Mouse (Mus musculus): ENCODE results near the gene Senp8. TPM values are rescaled to one million over a fixed set of nuclear protein-coding genes. Genes with fewer than 3 reads are reported as not detected.
"Not testable (repeated sequence)": the region's sequence is repeated elsewhere in the genome, so short reads cannot be mapped to it uniquely, and the experiment has no call there.

The Senp8 gene
- 10.2 and 10.6 TPM in 2 replicates for polyA plus RNA-seq (2015; fragmentation: Nextera tagmentation; extraction: Ambion mirVana)

DNA sequence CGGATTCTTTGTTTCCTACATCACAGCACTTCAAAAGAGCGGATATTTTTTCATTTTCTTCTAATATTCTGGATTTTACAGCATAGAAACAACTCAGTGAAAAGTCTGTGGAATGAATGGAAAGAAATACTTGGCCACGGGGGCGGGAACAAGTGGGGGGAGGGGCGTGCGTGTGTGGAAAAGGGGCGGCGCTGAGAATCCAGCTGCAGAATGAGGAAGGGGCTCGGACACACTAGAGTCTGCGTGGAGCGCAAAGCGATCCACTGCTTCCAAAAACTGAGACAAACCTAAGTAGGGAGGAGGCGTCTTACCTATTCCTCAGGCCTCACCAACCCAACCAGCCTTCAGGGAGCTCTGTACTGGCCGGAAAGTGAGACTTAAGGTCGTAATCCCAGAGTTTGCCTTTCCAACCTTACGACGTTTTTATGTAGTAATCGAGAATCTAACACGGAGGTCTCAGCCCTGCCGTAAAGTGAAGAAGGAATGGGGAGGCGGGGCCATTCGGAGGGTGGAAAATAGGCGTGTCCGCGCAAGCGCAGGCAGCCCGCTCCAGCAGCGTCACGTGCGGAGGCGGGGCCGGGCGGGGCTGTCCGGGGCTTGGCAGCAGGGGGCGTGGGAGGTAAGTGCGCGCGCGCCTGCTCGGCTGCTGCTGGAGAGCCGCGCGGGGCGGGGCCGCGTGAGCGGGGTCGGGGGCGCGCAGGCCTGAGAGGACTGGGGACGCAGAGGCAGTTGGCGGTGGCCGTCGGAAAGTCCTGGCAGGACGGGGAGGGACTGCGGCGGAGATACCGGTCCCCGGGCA, at the start of gene Senp8, which contains the start of gene Myo9a:
Gene Senp8, minus strand, starts transcription at position 444 of the 799 bp plus-strand sequence.
Gene Myo9a, plus strand, starts transcription at position 630 of the 799 bp plus-strand sequence.
- ATAC-seq (replicated peaks; ENCODE audit: extremely low read depth, insufficient read depth, low FRiP score): peak; percentile 95
- Histone ChIP-seq H3K4me3 (ENCODE audit: low read length) (peak within 1 kb of the TSS; percentile 83), H3K4me1 (ENCODE audit: control insufficient read depth, insufficient read depth, low read length) (peaks cover 16% of the 10 kb centered on the region), H3K36me3 (ENCODE audit: control insufficient read depth, insufficient read depth) (no peaks in the 10 kb centered on the region), H3K9ac (ENCODE audit: low read length) (peak within 1 kb of the TSS; percentile 84), H3K9me3 (replicated peaks; ENCODE audit: control insufficient read depth, low read length) (no peaks in the 10 kb centered on the region), H3K27ac (ENCODE audit: low read length) (peak within 1 kb of the TSS; percentile 95), H3K4me2 (ENCODE audit: low read depth, low read length) (peak within 1 kb of the TSS; percentile 89), H3K27me3 (ENCODE audit: control insufficient read depth, insufficient read depth, low read length) (no peaks in the 10 kb centered on the region)
- under 1% methylated on average over 58 of the region's 59 CpGs for WGBS

DNA sequence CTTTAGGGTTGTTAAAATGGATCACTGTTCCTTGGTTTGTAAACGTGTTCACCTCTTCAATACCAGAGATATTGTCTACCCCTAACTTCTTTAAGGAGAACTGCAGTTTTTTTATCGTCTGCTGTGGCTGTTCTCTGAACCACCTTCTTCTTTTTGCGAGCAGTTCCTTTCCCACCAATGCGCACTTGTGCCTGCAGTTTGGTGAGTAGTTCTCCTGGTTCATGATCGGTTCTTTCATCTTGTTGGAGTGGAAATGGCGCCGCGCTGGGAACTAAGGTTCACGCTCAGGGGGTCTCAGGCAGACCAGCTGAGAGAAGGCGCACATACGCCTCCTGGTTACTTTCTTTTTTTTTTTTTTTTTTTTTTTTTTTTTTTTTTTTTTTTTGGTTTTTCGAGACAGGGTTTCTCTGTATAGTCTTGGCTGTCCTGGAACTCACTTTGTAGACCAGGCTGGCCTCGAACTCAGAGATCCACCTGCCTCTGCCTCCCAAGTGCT, 16.5 kb upstream of the Senp8 start:
- H3K27me3 ChIP-seq (ENCODE audit: control insufficient read depth, insufficient read depth, low read length); H3K9ac ChIP-seq (ENCODE audit: low read length); H3K4me2 ChIP-seq (ENCODE audit: low read depth, low read length); H3K36me3 ChIP-seq (ENCODE audit: control insufficient read depth, insufficient read depth); H3K9me3 ChIP-seq (replicated peaks; ENCODE audit: control insufficient read depth, low read length); H3K27ac ChIP-seq (ENCODE audit: low read length); ATAC-seq (replicated peaks; ENCODE audit: extremely low read depth, insufficient read depth, low FRiP score); H3K4me3 ChIP-seq (ENCODE audit: low read length); H3K4me1 ChIP-seq (ENCODE audit: control insufficient read depth, insufficient read depth, low read length): not testable (repeated sequence)
- WGBS: 87% methylated on average over 11 of the region's 13 CpGs

DNA sequence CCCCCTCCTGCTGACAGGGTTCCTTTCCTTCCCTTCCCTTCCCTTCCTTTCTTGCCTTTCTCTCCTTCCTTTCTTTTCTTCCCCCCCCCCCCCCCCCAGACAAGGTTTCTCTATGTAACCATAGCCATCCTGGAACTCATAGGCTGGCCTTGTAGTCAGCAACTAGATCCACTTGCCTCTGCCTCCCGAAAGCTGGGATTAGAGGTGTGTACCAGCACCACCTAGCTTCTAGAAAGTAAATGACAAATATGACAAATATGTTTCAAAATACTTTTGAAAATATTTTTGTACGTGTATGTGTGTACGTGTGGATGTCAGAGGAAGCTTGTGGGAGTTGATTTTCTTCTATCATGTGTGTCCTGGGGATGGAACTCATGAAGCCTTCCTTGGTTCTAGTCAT, 10.0 kb upstream of the Senp8 start:
- Histone ChIP-seq H3K27ac (ENCODE audit: low read length) (no peak overlapping the region), H3K36me3 (ENCODE audit: control insufficient read depth, insufficient read depth) (no peaks in the 10 kb centered on the region), H3K4me1 (ENCODE audit: control insufficient read depth, insufficient read depth, low read length) (no peaks in the 10 kb centered on the region), H3K9me3 (replicated peaks; ENCODE audit: control insufficient read depth, low read length) (no peaks in the 10 kb centered on the region), H3K9ac (ENCODE audit: low read length) (no peak overlapping the region), H3K4me2 (ENCODE audit: low read depth, low read length) (no peak overlapping the region), H3K4me3 (ENCODE audit: low read length) (no peak overlapping the region), H3K27me3 (ENCODE audit: control insufficient read depth, insufficient read depth, low read length) (no peaks in the 10 kb centered on the region)
- ATAC-seq (replicated peaks; ENCODE audit: extremely low read depth, insufficient read depth, low FRiP score): no peak
- 47% methylated on average over 3 of the region's 3 CpGs for WGBS

DNA sequence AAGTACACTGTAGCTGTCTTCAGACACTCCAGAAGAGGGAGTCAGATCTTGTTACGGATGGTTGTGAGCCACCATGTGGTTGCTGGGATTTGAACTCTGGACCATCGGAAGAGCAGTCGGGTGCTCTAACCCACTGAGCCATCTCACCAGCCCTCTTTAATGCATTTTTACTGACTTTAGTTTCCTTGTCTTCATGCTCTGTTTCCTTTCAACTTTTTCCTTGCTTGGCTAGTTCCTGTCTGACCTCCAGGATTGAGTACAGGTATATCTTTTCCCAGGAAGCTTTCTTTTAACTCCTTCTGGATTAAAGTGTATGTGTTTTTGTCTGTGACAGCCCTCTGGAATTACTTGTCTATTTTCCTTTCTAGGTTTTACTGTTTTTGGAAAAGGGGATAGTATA, 6.5 kb upstream of the Senp8 start:
- H3K36me3 ChIP-seq (ENCODE audit: control insufficient read depth, insufficient read depth); ATAC-seq (replicated peaks; ENCODE audit: extremely low read depth, insufficient read depth, low FRiP score); H3K4me1 ChIP-seq (ENCODE audit: control insufficient read depth, insufficient read depth, low read length); H3K27ac ChIP-seq (ENCODE audit: low read length); H3K4me2 ChIP-seq (ENCODE audit: low read depth, low read length); H3K27me3 ChIP-seq (ENCODE audit: control insufficient read depth, insufficient read depth, low read length); H3K4me3 ChIP-seq (ENCODE audit: low read length); H3K9me3 ChIP-seq (replicated peaks; ENCODE audit: control insufficient read depth, low read length); H3K9ac ChIP-seq (ENCODE audit: low read length): not testable (repeated sequence)
- WGBS: 92% methylated on average over 2 of the region's 3 CpGs

DNA sequence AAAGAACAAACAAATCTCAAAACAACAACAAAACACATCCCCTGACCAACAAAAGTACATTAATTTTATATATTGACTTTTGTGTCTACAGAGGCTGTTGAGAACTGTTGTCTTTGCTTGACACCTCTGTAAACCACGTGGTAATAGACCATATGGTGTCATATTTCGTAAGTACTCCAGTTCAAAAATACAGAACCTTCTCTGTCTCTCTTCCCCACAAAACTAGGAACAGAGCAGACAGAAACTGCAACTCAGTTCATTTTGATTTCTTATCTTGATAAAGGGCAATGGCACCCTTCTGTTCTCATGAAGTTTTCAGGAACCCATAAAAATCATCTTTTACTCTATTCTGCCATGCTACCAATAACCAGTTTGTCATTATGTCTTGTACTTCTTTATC, 4.7 kb upstream of the Senp8 start:
- no peak overlapping the region for H3K4me2 ChIP-seq (ENCODE audit: low read depth, low read length)
- no peaks in the 10 kb centered on the region for H3K27me3 ChIP-seq (ENCODE audit: control insufficient read depth, insufficient read depth, low read length)
- no peak overlapping the region for H3K27ac ChIP-seq (ENCODE audit: low read length)
- WGBS: 61% methylated on average over 2 of the region's 2 CpGs
- H3K4me3 ChIP-seq (ENCODE audit: low read length): no peak overlapping the region
- H3K4me1 ChIP-seq (ENCODE audit: control insufficient read depth, insufficient read depth, low read length): peaks cover 3% of the 10 kb centered on the region; the same call in 1 of the 2 replicates
- H3K9ac ChIP-seq (ENCODE audit: low read length): no peak overlapping the region
- H3K36me3 ChIP-seq (ENCODE audit: control insufficient read depth, insufficient read depth): no peaks in the 10 kb centered on the region
- no peaks in the 10 kb centered on the region for H3K9me3 ChIP-seq (replicated peaks; ENCODE audit: control insufficient read depth, low read length)
- ATAC-seq (replicated peaks; ENCODE audit: extremely low read depth, insufficient read depth, low FRiP score): no peak

DNA sequence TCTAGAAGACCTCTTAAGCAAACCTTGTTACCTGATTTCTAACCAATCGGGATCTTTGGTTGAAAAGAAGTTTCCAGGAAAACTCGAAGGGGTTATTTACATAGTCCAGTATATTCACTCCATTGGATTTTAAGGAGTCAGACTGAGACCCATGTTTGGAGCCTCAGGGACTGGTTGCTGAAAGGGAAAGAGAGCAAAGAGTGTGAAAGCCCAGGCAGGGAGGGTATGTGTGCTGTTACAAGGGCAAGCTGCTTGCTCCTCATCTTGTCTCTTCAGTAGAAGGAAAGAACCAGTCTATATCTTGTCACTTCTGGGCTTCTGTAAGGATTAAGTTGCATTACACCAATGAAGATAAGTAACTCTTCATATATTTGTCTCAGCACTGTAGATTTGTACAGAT, 1.5 kb upstream of the Senp8 start:
- Histone ChIP-seq H3K27ac (ENCODE audit: low read length) (peak overlapping the region; percentile 95), H3K9me3 (replicated peaks; ENCODE audit: control insufficient read depth, low read length) (no peaks in the 10 kb centered on the region), H3K36me3 (ENCODE audit: control insufficient read depth, insufficient read depth) (no peaks in the 10 kb centered on the region), H3K9ac (ENCODE audit: low read length) (peak overlapping the region; percentile 76), H3K27me3 (ENCODE audit: control insufficient read depth, insufficient read depth, low read length) (no peaks in the 10 kb centered on the region), H3K4me1 (ENCODE audit: control insufficient read depth, insufficient read depth, low read length) (peaks cover 16% of the 10 kb centered on the region), H3K4me2 (ENCODE audit: low read depth, low read length) (peak overlapping the region; percentile 89), H3K4me3 (ENCODE audit: low read length) (peak overlapping the region; percentile 83)
- WGBS: 5% methylated on average over 2 of the region's 2 CpGs
- ATAC-seq (replicated peaks; ENCODE audit: extremely low read depth, insufficient read depth, low FRiP score): no peak

DNA sequence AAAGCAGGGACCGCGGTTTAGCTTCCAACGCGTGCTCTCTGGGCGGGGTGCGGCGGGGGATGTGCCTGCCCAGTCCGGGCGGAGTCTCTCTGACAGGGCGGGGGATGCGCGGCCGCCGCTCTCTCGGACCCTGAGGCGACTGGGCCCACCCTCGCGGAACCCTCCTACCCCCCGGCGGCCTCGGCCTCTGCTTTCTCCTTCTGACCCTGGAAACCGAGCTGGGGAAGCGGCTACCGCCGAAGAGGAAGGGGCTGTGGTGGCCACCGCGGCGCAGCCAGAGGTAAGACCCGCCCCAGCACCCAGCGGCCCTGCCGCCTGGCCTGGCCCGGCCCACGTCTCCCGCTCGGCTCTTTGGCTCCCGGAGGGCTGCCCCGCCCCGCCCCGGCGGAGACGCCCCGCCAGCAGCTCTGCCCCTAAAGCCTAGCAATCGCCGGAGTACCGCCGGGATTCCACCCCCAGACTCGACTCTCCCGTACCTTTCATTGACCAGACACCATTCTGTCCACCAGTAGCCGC, 614 bp upstream of the Senp8 start:
- no peaks in the 10 kb centered on the region for H3K27me3 ChIP-seq (ENCODE audit: control insufficient read depth, insufficient read depth, low read length)
- no peaks in the 10 kb centered on the region for H3K9me3 ChIP-seq (replicated peaks; ENCODE audit: control insufficient read depth, low read length)
- peak overlapping the region; percentile 76 for H3K9ac ChIP-seq (ENCODE audit: low read length)
- under 1% methylated on average over 38 of the region's 49 CpGs for WGBS
- peaks cover 16% of the 10 kb centered on the region for H3K4me1 ChIP-seq (ENCODE audit: control insufficient read depth, insufficient read depth, low read length)
- H3K27ac ChIP-seq (ENCODE audit: low read length): peak overlapping the region; percentile 95
- no peaks in the 10 kb centered on the region for H3K36me3 ChIP-seq (ENCODE audit: control insufficient read depth, insufficient read depth)
- peak; percentile 91 for ATAC-seq (replicated peaks; ENCODE audit: extremely low read depth, insufficient read depth, low FRiP score)
- H3K4me2 ChIP-seq (ENCODE audit: low read depth, low read length): peak overlapping the region; percentile 89
- H3K4me3 ChIP-seq (ENCODE audit: low read length): peak overlapping the region; percentile 83

DNA sequence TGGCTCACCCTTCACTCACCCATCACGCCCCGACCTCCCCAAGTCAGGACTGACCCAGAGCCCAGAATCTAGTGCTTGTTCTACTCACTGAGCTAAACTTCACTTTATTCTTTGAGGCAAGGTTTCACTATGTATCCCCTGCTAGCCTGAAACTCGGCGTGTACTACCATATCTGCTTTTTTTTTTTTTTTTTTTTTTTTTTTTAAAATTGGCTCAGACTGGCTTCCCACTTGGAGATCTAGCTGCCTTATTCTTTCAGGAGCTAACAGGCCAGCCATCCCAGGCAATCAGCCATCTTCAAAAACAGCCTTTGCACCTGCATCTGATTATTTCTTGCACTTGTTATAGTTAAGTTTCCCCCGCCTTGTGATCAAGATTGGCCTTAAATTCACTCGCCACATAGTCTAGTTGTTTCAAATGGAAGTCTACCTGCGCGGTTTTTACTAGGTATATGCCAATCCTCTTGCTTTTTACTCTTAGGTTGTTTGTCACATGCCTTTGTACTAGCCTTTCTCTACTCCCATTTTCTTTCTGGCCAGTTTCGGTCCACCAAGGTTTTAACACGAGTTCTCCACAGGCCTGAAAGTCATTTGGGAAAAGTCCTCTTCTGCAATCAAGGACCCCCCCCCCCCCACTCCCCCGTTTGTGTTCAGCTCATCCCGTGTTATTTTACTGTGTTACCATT, 787 bp downstream of the Senp8 start:
- H3K9me3 ChIP-seq (replicated peaks; ENCODE audit: control insufficient read depth, low read length): no peaks in the 10 kb centered on the region
- H3K4me1 ChIP-seq (ENCODE audit: control insufficient read depth, insufficient read depth, low read length): peaks cover 16% of the 10 kb centered on the region
- WGBS: 28% methylated on average over 12 of the region's 12 CpGs
- peak overlapping the region; percentile 84 for H3K9ac ChIP-seq (ENCODE audit: low read length)
- H3K27me3 ChIP-seq (ENCODE audit: control insufficient read depth, insufficient read depth, low read length): no peaks in the 10 kb centered on the region
- no peak for ATAC-seq (replicated peaks; ENCODE audit: extremely low read depth, insufficient read depth, low FRiP score)
- H3K4me2 ChIP-seq (ENCODE audit: low read depth, low read length): peak overlapping the region; percentile 88
- H3K36me3 ChIP-seq (ENCODE audit: control insufficient read depth, insufficient read depth): no peaks in the 10 kb centered on the region
- peak overlapping the region; percentile 82; the same call in 1 of the 2 replicates for H3K27ac ChIP-seq (ENCODE audit: low read length)
- H3K4me3 ChIP-seq (ENCODE audit: low read length): peak overlapping the region; percentile 83

All from heart, embryonic 16.5 days (tissue).